Mouse (Mus musculus) megakaryocyte, embryonic 14.5 days (primary cell): ENCODE data around the gene Pax1. TPM values are rescaled to one million over a fixed set of nuclear protein-coding genes. Genes with fewer than 3 reads are reported as not detected.

Experiments
- H3K27me3 ChIP-seq: replicated peaks from 2 replicates; pipeline ENCODE3; 2012; ENCODE audit warnings: inconsistent platforms
- H3K36me3 ChIP-seq: replicated peaks from 2 replicates; pipeline ENCODE3; 2012; ENCODE audit warnings: low read length, inconsistent platforms, mixed read lengths
- H3K4me1 ChIP-seq: 2 replicates; pipeline ENCODE4 v1.6.1; 2012; ENCODE audit warnings: inconsistent platforms
- H3K4me3 ChIP-seq: replicated peaks from 2 replicates; pipeline ENCODE3; 2012; ENCODE audit warnings: moderate library complexity, mild to moderate bottlenecking, inconsistent platforms
- H3K9me3 ChIP-seq: 2 replicates; pipeline ENCODE4 v1.6.1; 2012; ENCODE audit warnings: inconsistent platforms
- FLI1 ChIP-seq: IDR thresholded peaks from 2 replicates; pipeline ENCODE4 v1.6.1; 2012; ENCODE audit warnings: low read length, inconsistent platforms, mixed read lengths
- GATA1 ChIP-seq: IDR thresholded peaks from 3 replicates; pipeline ENCODE4 v1.6.1; 2012; ENCODE audit warnings: mixed read lengths, low read length, inconsistent platforms, borderline replicate concordance
- polyA plus RNA-seq: library from polyadenylated mRNA; stranded (reverse); fragments of >175 nt; gene quantifications from 2 replicates; pipeline ENCODE4 v1.2.3, GENCODE M21; 2012; ENCODE audit warnings: low replicate concordance; ENCODE audit not compliant: insufficient read depth

The Pax1 gene
- polyA plus RNA-seq, 1 experiment, result not detected

DNA sequence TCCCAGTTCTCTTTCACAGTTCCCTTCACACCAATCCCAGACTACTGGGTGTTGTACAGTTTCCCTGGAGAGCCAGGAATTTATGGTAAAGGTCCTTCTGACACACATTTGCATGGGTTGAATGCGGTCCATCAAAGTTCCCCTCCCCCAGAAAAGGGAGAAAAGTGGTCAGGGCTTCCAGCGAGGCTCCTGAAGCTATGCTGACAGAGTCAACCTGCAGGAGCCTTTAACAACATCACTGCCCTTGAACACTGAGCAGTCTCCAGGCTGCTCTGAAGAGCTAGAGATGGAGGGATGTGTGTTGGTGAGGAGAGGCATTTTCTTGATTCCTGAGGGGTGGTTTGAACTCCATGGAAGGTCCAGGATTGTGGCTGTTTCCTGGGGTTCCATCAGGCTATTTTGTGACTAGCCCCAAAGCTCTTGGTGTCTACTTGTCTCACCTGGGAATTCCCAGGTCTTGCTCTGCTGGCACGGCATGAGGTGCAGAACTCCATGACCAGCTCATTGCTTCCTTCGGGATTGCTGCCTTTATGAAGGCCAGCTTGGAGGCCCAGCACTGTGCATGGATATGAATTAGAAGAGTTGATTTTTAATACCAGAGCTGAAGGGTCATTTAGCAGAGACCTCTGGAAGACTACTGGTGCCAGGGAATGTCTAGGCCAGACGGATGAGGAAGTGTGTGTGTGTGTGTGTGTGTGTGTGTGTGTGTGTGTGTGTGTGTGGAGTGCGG is 1.8 kb downstream of the Pax1 start:
- Histone ChIP-seq H3K4me3 (no peak overlapping the region), H3K36me3 (no peaks in the 10 kb centered on the region), H3K9me3 (peaks cover 26% of the 10 kb centered on the region), H3K27me3 (peaks cover 98% of the 10 kb centered on the region), H3K4me1 (peaks cover 13% of the 10 kb centered on the region)
- no peak for TF ChIP-seq GATA1
- TF ChIP-seq FLI1, result no peak

DNA sequence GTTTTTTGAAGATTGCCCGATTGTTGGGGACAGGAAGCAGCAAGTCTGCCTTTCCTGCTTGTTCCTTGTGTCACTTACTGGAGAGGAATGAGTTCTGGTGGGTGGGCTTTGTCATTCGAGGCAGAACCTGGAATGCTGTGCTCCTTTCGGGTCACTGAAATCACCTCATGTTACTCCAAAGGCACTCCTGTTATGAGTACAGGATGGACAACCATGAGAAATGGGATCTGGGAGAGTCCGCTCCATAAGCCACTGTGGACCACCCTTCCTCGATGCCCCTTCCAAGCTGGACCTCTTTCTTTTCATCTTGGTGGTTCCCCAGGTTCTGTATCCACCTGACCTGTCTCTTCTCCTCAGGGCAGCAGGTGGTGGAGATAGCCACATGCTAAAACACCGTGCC is 2.5 kb downstream of the Pax1 start:
- H3K4me1 ChIP-seq, result peaks cover 13% of the 10 kb centered on the region
- TF ChIP-seq GATA1, result no peak
- TF ChIP-seq FLI1, result no peak
- H3K4me3 ChIP-seq, result no peak overlapping the region
- H3K27me3 ChIP-seq, result peaks cover 92% of the 10 kb centered on the region
- H3K36me3 ChIP-seq, result no peaks in the 10 kb centered on the region
- peaks cover 26% of the 10 kb centered on the region for H3K9me3 ChIP-seq

DNA sequence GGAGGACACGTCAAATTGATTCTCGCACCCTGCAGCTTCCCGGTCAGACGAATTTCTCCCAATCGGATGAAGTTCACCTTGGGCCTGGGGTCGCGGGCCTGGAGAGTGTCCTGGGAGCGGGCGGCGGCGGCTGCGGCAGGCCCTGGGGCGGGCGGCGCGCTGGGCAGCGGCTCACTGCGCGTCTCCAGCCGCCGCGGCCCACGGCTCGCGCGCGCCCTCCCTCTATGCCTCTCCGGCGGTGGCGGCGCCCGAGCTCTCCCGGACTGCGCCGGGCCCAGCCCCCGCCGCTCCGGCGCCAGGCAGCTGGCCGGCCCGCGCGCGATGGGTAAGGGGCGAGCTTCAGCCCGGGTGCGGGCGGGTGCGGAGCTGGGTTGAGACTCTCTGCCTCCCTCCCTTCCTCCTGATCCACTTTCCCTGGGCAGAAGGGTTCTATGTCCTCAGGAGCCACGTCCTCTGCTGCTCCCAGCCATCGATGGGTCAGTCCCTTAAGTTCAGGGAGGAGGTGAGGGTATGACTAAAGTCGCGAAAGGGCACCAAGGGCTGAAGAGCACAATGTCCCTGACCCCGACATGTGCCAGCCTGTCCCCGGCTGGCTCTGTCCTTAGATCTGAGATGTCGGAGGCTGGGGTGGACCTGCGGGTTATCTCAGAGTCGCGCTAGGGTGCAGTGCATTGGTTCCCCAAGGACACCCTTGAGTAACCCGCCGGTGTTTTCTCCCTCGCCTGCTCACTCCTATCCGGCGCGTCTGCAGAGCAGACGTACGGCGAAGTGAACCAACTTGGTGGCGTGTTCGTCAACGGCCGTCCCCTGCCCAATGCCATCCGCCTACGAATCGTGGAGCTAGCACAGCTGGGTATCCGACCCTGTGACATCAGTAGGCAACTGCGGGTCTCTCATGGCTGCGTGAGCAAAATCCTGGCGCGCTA is 3.5 kb downstream of the Pax1 start:
- Histone ChIP-seq H3K27me3 (peaks cover 93% of the 10 kb centered on the region), H3K4me1 (peaks cover 13% of the 10 kb centered on the region), H3K36me3 (no peaks in the 10 kb centered on the region), H3K9me3 (peaks cover 26% of the 10 kb centered on the region), H3K4me3 (no peak overlapping the region)
- no peak for TF ChIP-seq FLI1
- TF ChIP-seq GATA1, result no peak

DNA sequence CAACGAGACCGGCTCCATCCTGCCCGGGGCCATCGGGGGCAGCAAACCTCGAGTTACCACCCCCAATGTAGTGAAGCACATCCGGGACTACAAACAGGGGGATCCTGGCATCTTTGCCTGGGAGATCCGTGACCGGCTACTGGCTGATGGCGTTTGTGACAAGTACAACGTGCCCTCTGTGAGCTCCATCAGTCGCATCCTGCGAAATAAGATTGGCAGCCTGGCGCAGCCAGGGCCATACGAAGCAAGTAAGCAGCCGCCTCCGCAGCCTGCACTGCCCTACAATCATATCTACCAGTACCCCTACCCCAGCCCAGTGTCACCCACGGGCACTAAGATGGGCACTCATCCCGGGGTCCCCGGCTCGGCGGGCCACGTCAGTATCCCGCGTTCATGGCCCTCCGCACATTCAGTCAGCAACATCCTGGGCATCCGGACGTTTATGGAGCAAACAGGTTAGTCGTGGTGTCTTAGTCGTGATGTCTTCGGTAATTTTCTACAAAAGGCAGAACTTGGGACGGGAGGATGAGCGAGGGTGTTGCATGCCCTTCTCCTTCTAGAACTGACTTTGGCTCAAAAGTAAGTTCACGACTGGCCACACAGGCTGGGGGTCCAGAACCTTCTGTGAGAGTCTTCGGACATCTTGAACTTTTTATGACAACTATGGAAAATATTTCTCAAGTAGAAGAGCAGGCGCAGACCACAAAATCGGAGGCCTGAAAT is 4.3 kb downstream of the Pax1 start:
- H3K4me3 ChIP-seq, result no peak overlapping the region
- no peaks in the 10 kb centered on the region for H3K36me3 ChIP-seq
- TF ChIP-seq FLI1 (no peak), GATA1 (no peak)
- peaks cover 13% of the 10 kb centered on the region for H3K4me1 ChIP-seq
- peaks cover 26% of the 10 kb centered on the region for H3K9me3 ChIP-seq
- H3K27me3 ChIP-seq, result peaks cover 91% of the 10 kb centered on the region

DNA sequence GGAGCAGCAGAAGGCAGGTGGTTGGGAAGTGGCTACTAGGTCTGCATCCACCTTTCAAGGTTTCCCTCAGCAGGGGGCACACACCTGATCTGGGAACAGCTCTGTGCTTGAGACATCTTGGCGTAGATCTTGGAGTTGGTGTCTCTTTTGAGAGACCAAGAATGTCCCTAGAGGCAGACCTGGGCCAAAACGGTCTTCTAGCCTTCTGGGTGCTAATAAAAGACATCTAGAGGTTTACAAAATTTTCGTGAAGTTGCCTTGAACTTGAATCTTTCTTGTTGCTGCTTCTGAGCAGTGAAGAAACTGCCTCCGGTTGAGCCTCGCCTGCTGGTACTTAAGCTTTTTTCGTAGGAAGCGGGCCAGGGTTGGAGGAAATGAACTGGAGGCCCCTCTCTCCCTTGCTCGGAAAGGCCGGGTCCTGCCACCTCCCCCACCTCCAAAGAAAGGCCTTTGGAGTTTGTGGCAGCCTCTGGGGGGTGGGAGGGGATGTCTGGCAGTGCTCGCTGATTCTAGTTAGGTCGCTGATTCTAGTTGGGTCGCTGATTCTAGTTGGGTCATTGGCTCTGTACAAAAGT is 5.6 kb downstream of the Pax1 start:
- Histone ChIP-seq H3K27me3 (peaks cover 89% of the 10 kb centered on the region), H3K36me3 (no peaks in the 10 kb centered on the region), H3K4me3 (no peak overlapping the region), H3K4me1 (peaks cover 13% of the 10 kb centered on the region), H3K9me3 (peaks cover 26% of the 10 kb centered on the region)
- TF ChIP-seq GATA1 (no peak), FLI1 (no peak)

DNA sequence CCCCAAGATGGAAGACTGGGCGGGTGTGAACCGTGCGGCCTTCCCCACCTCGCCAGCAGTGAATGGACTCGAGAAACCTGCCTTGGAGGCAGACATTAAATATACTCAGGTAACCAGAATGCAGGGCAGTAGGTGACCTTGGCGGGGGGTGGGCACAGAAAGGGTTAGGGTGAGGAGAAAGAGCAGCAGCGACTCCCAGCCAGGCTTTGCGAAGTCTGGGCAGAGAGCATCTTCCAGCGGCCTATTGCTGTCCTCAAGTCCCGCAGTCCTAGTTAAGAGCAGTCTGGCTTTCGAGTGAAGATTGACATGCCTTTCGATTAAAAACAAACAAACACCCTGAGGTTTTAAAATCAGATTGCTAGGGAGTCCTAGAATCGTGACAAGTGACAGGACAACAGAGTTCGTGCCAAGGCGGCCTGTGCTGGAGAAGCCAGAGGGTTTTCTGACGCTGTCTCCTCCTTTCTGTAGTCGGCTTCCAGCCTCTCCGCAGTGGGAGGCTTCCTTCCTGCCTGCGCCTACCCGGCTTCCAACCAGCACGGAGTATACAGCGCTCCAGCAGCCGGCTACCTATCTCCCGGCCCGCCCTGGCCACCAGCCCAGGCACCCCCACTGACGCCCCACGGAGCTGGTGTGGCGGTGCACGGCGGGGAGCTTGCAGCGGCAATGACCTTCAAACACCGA is 6.3 kb downstream of the Pax1 start:
- TF ChIP-seq FLI1, result no peak
- TF ChIP-seq GATA1, result no peak
- no peaks in the 10 kb centered on the region for H3K36me3 ChIP-seq
- peak overlapping the region; percentile 50 for H3K4me3 ChIP-seq
- peaks cover 26% of the 10 kb centered on the region for H3K9me3 ChIP-seq
- peaks cover 88% of the 10 kb centered on the region for H3K27me3 ChIP-seq
- H3K4me1 ChIP-seq, result peaks cover 13% of the 10 kb centered on the region

DNA sequence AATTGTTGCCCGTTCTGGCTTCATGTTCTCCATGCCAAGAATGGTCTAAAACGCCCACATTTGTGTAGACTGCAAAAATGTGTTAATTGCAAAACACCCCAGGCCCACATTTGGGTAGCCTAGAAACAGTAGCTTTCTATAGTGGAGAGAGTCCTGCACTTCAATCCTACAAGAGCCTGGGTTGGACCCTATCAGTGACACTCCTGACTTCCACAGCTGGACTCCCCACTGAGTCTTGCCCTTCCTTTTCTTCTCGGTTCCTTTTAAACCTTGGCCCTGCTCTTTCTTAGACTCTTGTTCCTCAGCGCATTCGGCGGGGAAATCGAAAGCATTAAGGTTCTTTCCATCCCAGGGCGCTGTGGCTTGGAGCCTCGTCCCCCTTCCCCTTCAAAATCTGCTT is 7.8 kb downstream of the Pax1 start:
- Histone ChIP-seq H3K4me1 (peaks cover 18% of the 10 kb centered on the region), H3K9me3 (peaks cover 31% of the 10 kb centered on the region), H3K36me3 (no peaks in the 10 kb centered on the region), H3K4me3 (peak overlapping the region; percentile 72), H3K27me3 (peaks cover 86% of the 10 kb centered on the region)
- TF ChIP-seq GATA1, result no peak

DNA sequence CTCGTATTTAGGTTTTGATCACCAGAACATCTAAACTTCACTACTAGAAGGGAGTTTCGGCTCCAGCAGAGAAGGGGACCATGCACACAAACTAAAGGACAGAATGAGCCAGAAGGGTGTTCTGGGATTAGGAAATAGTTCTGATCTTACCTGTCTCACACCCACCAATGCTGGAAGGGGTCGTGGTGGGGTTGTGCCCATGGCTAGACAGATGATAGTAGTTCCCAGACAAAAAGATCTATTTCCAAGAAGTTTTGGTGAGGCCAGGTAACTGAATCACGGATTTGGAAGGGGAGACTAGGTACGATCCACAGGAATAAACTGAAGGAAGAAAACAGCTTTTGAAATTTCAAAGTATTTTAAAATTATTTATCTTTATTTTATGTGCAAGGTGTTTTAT is 8.4 kb downstream of the Pax1 start:
- H3K4me3 ChIP-seq, result no peak overlapping the region
- H3K36me3 ChIP-seq, result no peaks in the 10 kb centered on the region
- H3K4me1 ChIP-seq, result peaks cover 18% of the 10 kb centered on the region
- peaks cover 86% of the 10 kb centered on the region for H3K27me3 ChIP-seq
- H3K9me3 ChIP-seq, result peaks cover 31% of the 10 kb centered on the region
- TF ChIP-seq FLI1 (no peak), GATA1 (no peak)

DNA sequence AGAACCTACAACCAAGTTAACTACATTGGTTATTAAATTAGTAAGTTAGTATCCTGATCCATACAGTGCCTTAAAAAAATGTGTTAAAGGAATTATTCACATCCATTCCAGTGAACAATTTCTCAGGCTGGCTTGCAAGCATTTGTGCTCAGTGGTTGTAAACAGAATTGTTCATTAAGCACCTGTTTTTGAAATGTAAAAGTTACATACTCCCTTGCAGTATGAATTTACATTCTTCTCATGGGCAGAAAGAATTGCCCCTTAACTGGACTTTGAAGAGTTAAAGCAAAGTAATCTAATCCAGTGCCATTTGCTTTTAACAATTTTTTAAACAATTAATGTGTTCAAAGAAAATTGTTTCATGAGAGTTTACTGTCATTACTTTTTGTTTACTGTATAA is 9.6 kb downstream of the Pax1 start:
- H3K4me3 ChIP-seq, result no peak overlapping the region
- TF ChIP-seq GATA1 (no peak), FLI1 (no peak)

More for the DNA sequence above, 9.6 kb downstream of the Pax1 start:
- Histone ChIP-seq H3K4me1 (peaks cover 11% of the 10 kb centered on the region), H3K9me3 (peaks cover 19% of the 10 kb centered on the region), H3K36me3 (no peaks in the 10 kb centered on the region), H3K27me3 (peaks cover 76% of the 10 kb centered on the region)
